Mouse (Mus musculus) G1E (cell line): ENCODE measurements at regions not wholly inside any gene's neighbourhood (a gene's known extent, or its start where the extent isn't known, plus 50 kb on each side); places are given as distances from the start of the nearest gene placed in this dataset.

Experiments
- ATAC-seq: 2 replicates; pipeline ENCODE4 v1.8.0; 2016; ENCODE audit warnings: mild to moderate bottlenecking; ENCODE audit not compliant: insufficient number of reproducible peaks, poor library complexity, low FRiP score, severe bottlenecking; ENCODE audit errors: extremely low read depth
- DNase-seq: peaks from one replicate; pipeline ENCODE4 v3.0.0; 2012; ENCODE audit warnings: low spot score
- H3K27me3 ChIP-seq: 2 replicates; pipeline ENCODE4 v1.6.1; 2012; ENCODE audit warnings: mild to moderate bottlenecking, low read length, inconsistent platforms; ENCODE audit not compliant: insufficient read depth
- H3K36me3 ChIP-seq: replicated peaks from 2 replicates; pipeline ENCODE3; 2012; ENCODE audit warnings: mild to moderate bottlenecking, inconsistent platforms
- H3K4me1 ChIP-seq: 2 replicates; pipeline ENCODE4 v1.6.1; 2012; ENCODE audit warnings: low read depth, low read length, inconsistent platforms, mixed read lengths; ENCODE audit not compliant: insufficient read depth
- H3K4me3 ChIP-seq: 2 replicates; pipeline ENCODE4 v1.5.1; 2012; ENCODE audit warnings: low read depth, mild to moderate bottlenecking, inconsistent platforms, low read length, moderate library complexity, mixed read lengths
- H3K9me3 ChIP-seq: replicated peaks from 2 replicates; pipeline ENCODE4 v1.6.1; 2012; ENCODE audit warnings: inconsistent platforms
- CTCF ChIP-seq: IDR thresholded peaks from 2 replicates; pipeline ENCODE4 v1.5.1; 2012; ENCODE audit warnings: low read depth, low read length, inconsistent platforms, mixed read lengths
- GATA1 ChIP-seq: IDR thresholded peaks from 2 replicates; pipeline ENCODE4 v1.6.1; 2012; ENCODE audit warnings: borderline replicate concordance, low read length, inconsistent platforms, mixed read lengths
- GATA2 ChIP-seq: IDR thresholded peaks from 2 replicates; pipeline ENCODE4 v1.6.1; 2012; ENCODE audit warnings: low read depth, low read length, inconsistent platforms, borderline replicate concordance
- POLR2AphosphoS5 ChIP-seq: IDR thresholded peaks from 2 replicates; pipeline ENCODE4 v1.6.1; 2012; ENCODE audit warnings: low read depth, low read length, inconsistent platforms; ENCODE audit not compliant: insufficient replicate concordance
- TAL1 ChIP-seq: conservative IDR thresholded peaks from 2 replicates; pipeline ENCODE4 v1.6.1; 2012; ENCODE audit warnings: low read depth, low read length, inconsistent platforms, mixed read lengths

DNA sequence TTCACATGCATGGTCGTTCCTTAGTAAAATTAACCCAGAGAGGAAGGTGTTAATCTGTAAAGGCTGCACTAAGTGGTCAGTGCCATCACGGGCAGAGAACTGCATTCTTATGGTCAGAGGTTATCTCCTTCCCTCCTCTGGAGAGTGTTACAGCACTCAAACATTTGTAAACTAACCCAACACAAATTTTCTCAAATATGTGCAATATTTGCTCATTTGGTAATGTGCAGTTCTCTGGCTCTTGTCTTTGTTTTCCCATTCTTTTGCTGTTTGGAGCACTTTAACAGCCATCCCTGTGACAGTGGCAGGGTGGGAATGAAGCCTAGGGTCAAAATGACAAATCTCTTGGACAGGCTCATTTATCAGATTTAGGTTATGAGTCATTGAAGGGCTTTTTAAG is 248.5 kb upstream of the Pde3a start:
- peaks cover 15% of the 10 kb centered on the region; the same call in 1 of the 2 replicates for H3K9me3 ChIP-seq
- no peak for TF ChIP-seq GATA2
- no peak for TF ChIP-seq GATA1
- TF ChIP-seq POLR2AphosphoS5, result no peak
- no peak for TF ChIP-seq TAL1
- no peak for TF ChIP-seq CTCF
- no peaks in the 10 kb centered on the region for H3K4me1 ChIP-seq
- no peak for ATAC-seq
- no peak for DNase-seq
- no peaks in the 10 kb centered on the region for H3K36me3 ChIP-seq
- no peak overlapping the region for H3K4me3 ChIP-seq
- no peaks in the 10 kb centered on the region for H3K27me3 ChIP-seq

- DNase-seq (no peak), ATAC-seq (no peak)
- TF ChIP-seq GATA2 (no peak), GATA1 (no peak), POLR2AphosphoS5 (no peak), CTCF (no peak), TAL1 (no peak)
- Histone ChIP-seq H3K36me3 (no peaks in the 10 kb centered on the region), H3K27me3 (no peaks in the 10 kb centered on the region), H3K9me3 (peaks cover 14% of the 10 kb centered on the region; the same call in 1 of the 2 replicates), H3K4me3 (no peak overlapping the region), H3K4me1 (no peaks in the 10 kb centered on the region)
These were observed 247.8 kb upstream of the Pde3a start for GRCm38 (mm10) chr6:141001306-141001705.

DNA sequence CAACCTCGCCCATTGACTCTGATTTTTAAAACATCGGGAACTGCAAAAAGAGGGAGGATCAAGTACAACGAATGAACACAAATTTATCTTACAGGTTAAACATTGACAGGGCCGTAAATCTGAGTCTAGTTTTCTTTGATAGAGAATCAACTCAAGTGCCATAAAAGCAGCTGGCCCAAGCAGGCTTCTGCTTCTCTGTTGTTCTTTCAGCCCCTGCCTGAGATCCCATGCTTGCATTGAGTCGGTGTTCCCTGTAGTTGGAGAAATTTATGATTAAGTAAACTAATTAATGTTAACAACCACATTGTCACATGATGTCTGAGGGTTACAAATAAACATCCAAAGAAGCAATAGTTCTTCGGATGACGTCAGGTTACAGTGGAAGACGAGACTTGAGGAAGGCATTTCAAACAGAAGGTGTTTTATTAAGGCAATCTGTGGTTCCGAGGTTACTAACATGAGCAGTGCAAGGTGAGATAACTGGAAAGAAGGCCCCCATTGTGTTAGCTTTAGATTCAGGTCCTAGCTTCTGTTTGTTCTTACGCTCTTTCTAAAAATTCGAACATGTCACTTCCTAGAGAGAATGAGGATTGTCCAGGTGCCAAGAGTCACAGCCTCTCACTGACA is 233.9 kb upstream of the Pde3a start:
- H3K27me3 ChIP-seq, result no peaks in the 10 kb centered on the region
- H3K9me3 ChIP-seq, result peaks cover 46% of the 10 kb centered on the region
- TF ChIP-seq TAL1, result no peak
- no peak for TF ChIP-seq CTCF
- TF ChIP-seq GATA1, result no peak
- TF ChIP-seq POLR2AphosphoS5, result no peak
- TF ChIP-seq GATA2, result no peak
- no peaks in the 10 kb centered on the region for H3K36me3 ChIP-seq
- DNase-seq (no peak), ATAC-seq (no peak)
- no peak overlapping the region for H3K4me3 ChIP-seq
- H3K4me1 ChIP-seq, result no peaks in the 10 kb centered on the region

DNA sequence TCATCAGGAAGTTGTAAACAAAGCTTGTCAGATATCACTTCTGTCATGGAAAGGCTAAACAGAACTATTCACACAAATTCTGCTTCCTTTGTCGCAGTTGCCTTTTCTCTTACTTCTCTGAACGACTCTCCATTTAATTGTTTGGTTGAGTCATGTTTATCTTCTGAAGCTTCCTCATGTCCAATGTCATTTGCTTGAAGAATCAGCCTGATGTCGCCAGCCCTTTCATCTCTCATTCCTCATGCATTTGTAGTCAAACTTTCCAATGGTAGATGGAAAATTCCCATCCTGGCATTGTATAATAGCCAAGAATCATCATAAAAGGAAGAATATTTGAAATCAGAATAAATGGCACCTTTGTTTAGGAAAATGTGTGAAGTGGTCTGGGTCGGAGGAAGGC is 225.6 kb upstream of the Pde3a start:
- Histone ChIP-seq H3K4me3 (no peak overlapping the region), H3K4me1 (no peaks in the 10 kb centered on the region), H3K9me3 (peaks cover 32% of the 10 kb centered on the region), H3K36me3 (no peaks in the 10 kb centered on the region), H3K27me3 (no peaks in the 10 kb centered on the region)
- no peak for TF ChIP-seq GATA1
- TF ChIP-seq GATA2, result no peak
- TF ChIP-seq TAL1, result no peak
- no peak for TF ChIP-seq CTCF
- TF ChIP-seq POLR2AphosphoS5, result no peak
- ATAC-seq, result no peak
- no peak for DNase-seq

- H3K4me1 ChIP-seq, result no peaks in the 10 kb centered on the region
- ATAC-seq (no peak), DNase-seq (no peak)
- H3K36me3 ChIP-seq, result no peaks in the 10 kb centered on the region
- no peak for TF ChIP-seq GATA1
- H3K27me3 ChIP-seq, result no peaks in the 10 kb centered on the region
- H3K9me3 ChIP-seq, result peaks cover 27% of the 10 kb centered on the region
- no peak overlapping the region for H3K4me3 ChIP-seq
These were observed 221.7 kb upstream of the Pde3a start for GRCm38 (mm10) chr6:141027353-141027752.

- H3K4me1 ChIP-seq, result no peaks in the 10 kb centered on the region
- no peaks in the 10 kb centered on the region for H3K36me3 ChIP-seq
- H3K4me3 ChIP-seq, result no peak overlapping the region
- H3K9me3 ChIP-seq, result peaks cover 27% of the 10 kb centered on the region
- no peak for TF ChIP-seq GATA1
- TF ChIP-seq POLR2AphosphoS5, result no peak
- TF ChIP-seq CTCF, result no peak
- TF ChIP-seq TAL1, result no peak
- TF ChIP-seq GATA2, result no peak
- no peaks in the 10 kb centered on the region for H3K27me3 ChIP-seq
- DNase-seq, result no peak
- no peak for ATAC-seq
These were observed 221.3 kb upstream of the Pde3a start for GRCm38 (mm10) chr6:141027787-141028186.
